Mouse (Mus musculus): Measurements from ENCODE around the gene Uts2b. TPM values are rescaled to one million over a fixed set of nuclear protein-coding genes. Genes with fewer than 3 reads are reported as not detected.

Gene Uts2b
- polyA plus RNA-seq, 1 experiment from 2014 or later: 0.43 TPM

Other genes with a start within 250 kb of the Uts2b start
- not detected in 2 replicates for gene Ostn, start 62.8 kb downstream of the Uts2b start, polyA plus RNA-seq (2014; fragmentation: Nextera tagmentation; extraction: Ambion mirVana)
- 74.2 and 80.3 TPM in 2 replicates for gene Ccdc50, start 18.6 kb upstream of the Uts2b start, polyA plus RNA-seq (2014; fragmentation: Nextera tagmentation; extraction: Ambion mirVana)

Data from midbrain, embryonic 14.5 days (tissue).